Mouse (Mus musculus): ENCODE data around the gene Fam78a.

DNA sequence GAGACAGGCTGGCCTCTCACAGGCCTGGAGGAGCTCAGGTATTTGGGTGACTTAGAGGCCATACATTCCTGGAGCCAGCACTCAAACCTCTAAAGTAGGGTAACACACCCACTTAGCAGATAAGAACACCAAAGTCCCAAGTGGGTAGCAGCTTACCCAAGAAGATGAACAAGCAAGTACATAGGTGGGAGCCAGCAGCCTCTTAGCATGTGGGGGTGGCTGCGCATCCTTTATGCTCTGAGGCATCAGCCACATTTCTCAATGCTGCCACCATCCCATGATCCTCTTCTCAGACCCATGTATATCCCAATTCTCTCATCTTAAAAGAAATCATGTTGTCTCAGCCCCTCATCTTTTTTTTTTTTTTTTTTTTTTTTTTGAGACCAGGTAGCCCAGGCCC lies 26.6 kb upstream of the Fam78a start:
- TF ChIP-seq POLR2A (IDR thresholded peaks at IDR 0.05; ENCODE audit: low read depth, low read length), result no peak
- no peak for TF ChIP-seq CTCF (IDR thresholded peaks at IDR 0.05; ENCODE audit: extremely low read depth, insufficient read depth, insufficient read length, insufficient replicate concordance)

Measured in spleen, adult 2 months (tissue).